Mouse (Mus musculus) testis, adult 2 months (tissue): ENCODE results near the gene Rfc2. TPM values are rescaled to one million over a fixed set of nuclear protein-coding genes. Genes with fewer than 3 reads are reported as not detected.

Experiments used
- H3K27ac ChIP-seq: fragments of 200-500 bp; 2 replicates; pipeline ENCODE4 v1.5.1; 2012; ENCODE audit warnings: low read depth, low read length; ENCODE audit not compliant: control insufficient read depth, insufficient read depth
- H3K27me3 ChIP-seq: fragments of 200-500 bp; 2 replicates; pipeline ENCODE4 v1.6.1; 2012; ENCODE audit warnings: mild to moderate bottlenecking, low read length, moderate library complexity; ENCODE audit not compliant: control insufficient read depth, insufficient read depth
- H3K36me3 ChIP-seq: fragments of 200-500 bp; 2 replicates; pipeline ENCODE4 v1.6.1; 2012; ENCODE audit warnings: mild to moderate bottlenecking, low read length; ENCODE audit not compliant: control insufficient read depth, insufficient read depth
- H3K4me1 ChIP-seq: fragments of 200-500 bp; 2 replicates; pipeline ENCODE4 v1.6.1; 2012; ENCODE audit warnings: low read length; ENCODE audit not compliant: control insufficient read depth, insufficient read depth
- H3K4me3 ChIP-seq: fragments of 200-500 bp; 2 replicates; pipeline ENCODE4 v1.5.1; 2012; ENCODE audit warnings: low read depth, mild to moderate bottlenecking, low read length, moderate library complexity, mixed read lengths; ENCODE audit not compliant: control insufficient read depth
- CTCF ChIP-seq: fragments of 200-500 bp; IDR thresholded peaks from 2 replicates; pipeline ENCODE4 v1.5.1; 2012; ENCODE audit warnings: low read depth, mild to moderate bottlenecking, inconsistent platforms, low read length, moderate library complexity; ENCODE audit not compliant: control insufficient read depth, insufficient read depth, insufficient replicate concordance
- POLR2A ChIP-seq: fragments of 200-500 bp; IDR thresholded peaks from 2 replicates; pipeline ENCODE4 v1.6.1; 2012; ENCODE audit warnings: low read depth, mild to moderate bottlenecking, inconsistent platforms, low read length, moderate library complexity; ENCODE audit not compliant: control insufficient read depth
- polyA plus RNA-seq: library from polyadenylated mRNA; depleted of rRNA; stranded (reverse); fragments of >200 nt; gene quantifications from 2 replicates; pipeline ENCODE4 v1.2.3, GENCODE M21; 2012

Rfc2 gene
- polyA plus RNA-seq, 1 experiment: 310 TPM

DNA sequence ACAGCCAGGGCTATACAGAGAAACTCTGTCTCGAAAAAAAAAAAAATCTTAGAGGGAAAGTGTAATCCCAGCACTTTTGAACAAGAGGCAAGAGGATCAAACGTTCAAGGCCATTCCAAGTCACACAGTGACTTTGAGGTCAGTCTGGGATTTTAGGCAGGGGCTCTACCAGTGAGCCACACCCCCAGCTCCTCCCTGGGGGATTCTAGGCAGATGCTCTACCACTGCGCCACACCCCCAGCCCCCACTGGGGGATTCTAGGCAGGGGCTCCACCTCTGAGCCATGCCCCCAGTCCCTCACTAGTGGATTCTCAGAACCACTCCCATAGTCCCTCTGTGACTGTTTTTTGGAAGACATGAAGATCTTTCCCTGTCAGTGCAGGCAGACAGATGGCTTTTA lies 2.0 kb upstream of the Rfc2 start:
- Histone ChIP-seq H3K27me3 (no peaks in the 10 kb centered on the region), H3K4me1 (no peaks in the 10 kb centered on the region; the same call in 1 of the 2 replicates), H3K27ac (no peak overlapping the region), H3K36me3 (no peaks in the 10 kb centered on the region), H3K4me3 (no peak overlapping the region)
- TF ChIP-seq POLR2A (no peak), CTCF (no peak)

DNA sequence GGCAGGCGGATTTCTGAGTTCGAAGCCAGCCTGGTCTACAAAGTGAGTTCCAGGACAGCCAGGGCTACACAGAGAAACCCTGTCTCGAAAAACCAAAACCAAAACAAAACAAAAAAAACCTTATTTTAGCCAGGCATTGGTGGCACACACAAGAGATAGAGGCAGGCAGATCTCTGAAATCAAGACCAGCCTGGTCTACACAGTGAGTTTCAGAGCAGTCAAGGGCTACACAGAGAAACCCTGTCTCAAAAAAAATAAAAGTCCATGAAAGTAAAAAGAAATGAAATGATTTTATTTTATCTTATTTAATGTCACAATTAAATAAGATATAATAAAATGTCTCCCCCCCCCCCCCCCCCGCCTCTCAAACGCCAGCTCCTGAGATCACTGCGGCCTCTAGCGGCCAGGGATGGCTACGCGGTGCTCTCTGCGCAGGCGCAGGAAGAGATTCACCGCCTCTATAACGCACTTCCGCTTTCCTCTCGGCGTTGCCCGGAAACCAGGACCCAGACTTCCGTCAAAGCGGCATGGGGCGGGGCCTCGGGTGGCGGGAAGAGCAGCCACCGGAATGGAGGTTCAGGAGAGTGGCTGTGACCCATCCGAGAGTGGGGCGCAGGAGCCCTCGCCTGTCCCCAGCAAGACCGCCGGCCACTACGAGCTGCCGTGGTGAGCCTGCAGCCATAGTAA lies 1.2 kb downstream of the Rfc2 start:
- Histone ChIP-seq H3K4me3 (peak overlapping the region; percentile 97), H3K27me3 (no peaks in the 10 kb centered on the region), H3K4me1 (no peaks in the 10 kb centered on the region; the same call in 1 of the 2 replicates), H3K36me3 (no peaks in the 10 kb centered on the region), H3K27ac (peak overlapping the region; percentile 83)
- TF ChIP-seq POLR2A (peak; percentile 88), CTCF (peak; percentile 78)

DNA sequence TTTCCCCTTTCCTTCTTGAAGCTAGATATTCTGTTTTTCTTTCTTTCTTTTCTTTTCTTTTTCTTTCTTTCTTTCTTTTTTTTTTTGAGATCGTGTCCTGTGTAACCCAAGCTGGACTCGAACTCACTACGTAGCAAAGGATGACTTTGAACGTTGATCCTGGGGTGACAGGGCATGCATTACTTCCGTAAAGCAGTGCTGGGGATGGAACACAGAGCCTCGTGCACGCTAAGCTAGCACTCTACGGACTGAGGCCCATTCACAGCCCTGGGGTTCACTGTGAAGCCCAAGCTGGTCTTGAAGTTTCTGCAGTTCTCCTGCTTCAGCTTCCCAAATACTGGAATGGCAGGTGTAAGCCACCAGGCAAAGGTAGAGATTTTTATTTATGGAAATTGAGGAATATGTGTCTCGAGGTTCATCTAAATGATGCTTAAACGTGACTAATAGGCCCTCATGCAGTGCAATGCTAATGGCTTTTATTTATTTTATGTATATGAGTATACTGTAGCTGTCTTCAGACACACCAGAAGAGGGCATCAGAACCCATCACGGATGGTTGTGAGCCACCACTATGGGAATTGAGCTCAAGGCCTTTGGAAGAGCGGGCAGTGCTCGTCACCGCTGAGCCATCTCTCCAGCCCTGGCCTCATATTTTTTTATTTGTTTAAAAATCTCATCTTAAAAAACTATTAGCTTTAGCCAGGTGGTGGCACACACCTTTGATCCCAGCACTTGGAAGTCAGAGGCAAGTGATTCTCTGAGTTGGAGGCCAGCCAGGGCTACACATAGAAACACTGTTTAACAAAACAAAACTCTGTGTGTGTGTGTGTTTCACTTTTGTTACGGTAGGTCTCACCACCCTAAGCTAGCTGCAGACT lies 2.1 kb downstream of the Rfc2 start:
- Histone ChIP-seq H3K4me1 (no peaks in the 10 kb centered on the region; the same call in 1 of the 2 replicates), H3K27me3 (no peaks in the 10 kb centered on the region), H3K27ac (peak overlapping the region; percentile 83; the same call in 1 of the 2 replicates), H3K4me3 (peak overlapping the region; percentile 97), H3K36me3 (no peaks in the 10 kb centered on the region)
- TF ChIP-seq CTCF (no peak), POLR2A (no peak)

DNA sequence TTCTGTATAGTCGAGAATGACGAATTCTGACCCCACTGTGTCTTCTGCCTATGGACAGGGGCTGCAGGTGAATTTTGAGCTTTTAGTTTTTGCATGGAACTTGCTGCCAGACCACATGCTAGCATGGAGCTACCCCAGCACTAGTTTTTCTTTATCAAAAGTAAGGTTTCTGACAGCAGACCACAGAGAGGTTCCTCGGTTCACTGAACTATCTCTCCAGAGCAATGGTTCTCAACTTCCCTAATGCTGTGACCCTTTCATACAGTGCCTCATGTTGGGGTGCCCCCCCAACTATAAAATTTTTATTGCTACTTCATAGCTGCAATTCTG lies 2.7 kb downstream of the Rfc2 start:
- Histone ChIP-seq H3K27ac (no peak overlapping the region), H3K36me3 (no peaks in the 10 kb centered on the region), H3K4me1 (no peaks in the 10 kb centered on the region; the same call in 1 of the 2 replicates), H3K4me3 (peak overlapping the region; percentile 47), H3K27me3 (no peaks in the 10 kb centered on the region)
- TF ChIP-seq CTCF (no peak), POLR2A (no peak)

DNA sequence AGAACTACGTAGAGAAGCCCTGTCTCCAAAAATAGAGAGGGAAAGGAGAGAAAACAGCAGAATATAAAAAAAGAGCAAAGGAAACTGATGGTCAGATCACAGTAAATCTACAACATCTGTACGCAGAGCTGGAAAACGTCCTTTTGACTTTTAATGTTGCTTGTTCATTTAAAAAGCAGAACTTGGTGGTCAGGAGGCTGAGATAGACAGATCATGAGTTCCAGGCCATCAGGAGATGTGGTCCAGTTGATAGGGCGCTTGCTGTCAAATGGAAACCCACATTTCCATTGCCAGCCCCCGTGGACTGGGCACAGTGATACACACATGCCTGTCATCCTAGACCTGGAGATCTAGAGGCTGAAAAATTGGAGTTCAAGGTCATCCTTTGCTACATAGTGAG lies 3.6 kb downstream of the Rfc2 start:
- no peak overlapping the region for H3K27ac ChIP-seq
- no peaks in the 10 kb centered on the region for H3K36me3 ChIP-seq
- H3K4me3 ChIP-seq: no peak overlapping the region
- TF ChIP-seq CTCF (no peak), POLR2A (no peak)
- no peaks in the 10 kb centered on the region for H3K27me3 ChIP-seq
- no peaks in the 10 kb centered on the region; the same call in 1 of the 2 replicates for H3K4me1 ChIP-seq

DNA sequence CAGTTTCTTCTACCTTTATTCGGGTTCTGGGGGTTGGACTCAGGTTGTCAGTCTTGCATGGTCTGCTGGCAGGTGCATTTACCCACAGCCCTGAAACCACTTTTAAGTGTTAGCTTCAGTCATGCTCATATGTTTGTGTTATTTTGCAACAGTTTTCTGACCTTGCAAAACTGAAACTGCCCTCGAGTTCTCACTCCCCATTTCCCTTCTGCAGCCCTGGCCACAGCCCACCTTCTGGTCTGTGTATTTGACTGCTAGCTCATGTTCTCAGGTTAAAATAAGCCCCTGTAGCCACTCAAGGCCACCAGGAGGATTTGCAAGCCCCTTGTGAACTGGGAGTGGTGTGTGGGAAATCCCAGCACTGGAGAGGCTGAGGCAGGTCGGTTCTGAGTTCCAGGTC lies 8.7 kb downstream of the Rfc2 start:
- H3K27me3 ChIP-seq: no peaks in the 10 kb centered on the region
- TF ChIP-seq POLR2A: no peak
- TF ChIP-seq CTCF: no peak
- H3K4me1 ChIP-seq: no peaks in the 10 kb centered on the region; the same call in 1 of the 2 replicates
- H3K4me3 ChIP-seq: no peak overlapping the region
- H3K27ac ChIP-seq: no peak overlapping the region
- no peaks in the 10 kb centered on the region for H3K36me3 ChIP-seq

DNA sequence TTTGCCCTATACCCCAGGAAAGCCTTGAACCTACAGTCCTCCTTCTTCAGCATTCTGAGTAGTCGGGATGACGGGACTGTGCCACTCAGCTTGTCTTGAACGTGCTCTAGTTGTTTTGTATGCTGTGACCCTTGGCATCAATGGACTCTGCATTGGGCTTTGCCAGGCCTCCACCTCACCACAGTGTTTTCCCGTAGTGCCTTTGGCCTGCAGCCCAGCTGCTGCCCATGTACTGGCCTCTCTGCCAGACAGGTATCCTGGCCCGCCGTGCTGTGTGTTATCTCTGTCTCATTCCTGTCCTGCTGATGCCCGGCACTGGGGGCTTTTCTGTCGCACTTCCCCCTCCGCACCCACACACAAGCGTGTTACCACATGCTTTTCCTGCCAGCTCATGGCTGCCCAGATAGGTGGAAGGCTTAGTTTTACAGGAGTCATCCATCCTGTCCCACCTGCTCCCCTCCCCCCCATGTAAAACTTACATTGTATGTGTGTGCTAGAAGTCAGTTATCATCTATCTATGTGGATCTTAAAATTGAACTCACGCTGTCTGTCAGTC lies 10.9 kb downstream of the Rfc2 start:
- Histone ChIP-seq H3K27me3 (no peaks in the 10 kb centered on the region), H3K27ac (peak overlapping the region; percentile 39; the same call in 1 of the 2 replicates), H3K4me1 (no peaks in the 10 kb centered on the region; the same call in 1 of the 2 replicates), H3K4me3 (no peak overlapping the region; the same call in 1 of the 2 replicates), H3K36me3 (no peaks in the 10 kb centered on the region)
- TF ChIP-seq CTCF (no peak), POLR2A (no peak)
